Mouse (Mus musculus) heart, adult 2 months (tissue): Measurements from ENCODE around the gene B430306N03Rik. TPM values are rescaled to one million over a fixed set of nuclear protein-coding genes. Genes with fewer than 3 reads are reported as not detected.
"Not testable (repeated sequence)": the region's sequence is repeated elsewhere in the genome, so short reads cannot be mapped to it uniquely, and the experiment has no call there.

Experiments
- DNase-seq, 2 experiments: peaks; one replicate each; pipeline ENCODE4 v3.0.0; 2021
- H3K27ac ChIP-seq: fragments of 200-600 bp; 2 replicates; pipeline ENCODE4 v1.8.1; 2022
- H3K27me3 ChIP-seq: fragments of 200-500 bp; 2 replicates; pipeline ENCODE4 v1.6.1; 2012; ENCODE audit warnings: mild to moderate bottlenecking, low read length, inconsistent platforms, mixed read lengths; ENCODE audit not compliant: control insufficient read depth, insufficient read depth
- H3K36me3 ChIP-seq: fragments of 200-500 bp; 2 replicates; pipeline ENCODE4 v1.6.1; 2012; ENCODE audit warnings: low read length, inconsistent platforms; ENCODE audit not compliant: control insufficient read depth, insufficient read depth
- H3K4me1 ChIP-seq: fragments of 200-500 bp; 2 replicates; pipeline ENCODE4 v1.6.1; 2011; ENCODE audit warnings: low read length; ENCODE audit not compliant: control insufficient read depth, insufficient read depth
- H3K4me3 ChIP-seq: fragments of 200-600 bp; 2 replicates; pipeline ENCODE4 v1.8.1; 2022
- H3K79me2 ChIP-seq: fragments of 200-500 bp; replicated peaks from 2 replicates; pipeline ENCODE4 v1.6.1; 2012; ENCODE audit warnings: mild to moderate bottlenecking, inconsistent platforms, low read length, moderate library complexity, mixed read lengths; ENCODE audit not compliant: control insufficient read depth, insufficient read depth
- H3K9ac ChIP-seq: fragments of 200-500 bp; 2 replicates; pipeline ENCODE4 v1.6.1; 2012; ENCODE audit warnings: low read depth, mild to moderate bottlenecking, control low read depth, inconsistent platforms, low read length, mixed read lengths
- CTCF ChIP-seq: fragments of 200-600 bp; IDR thresholded peaks from 2 replicates; pipeline ENCODE4 v1.8.1; 2022; ENCODE audit warnings: antibody characterized with exemption, mild to moderate bottlenecking, moderate library complexity
- EP300 ChIP-seq: fragments of 200-500 bp; IDR thresholded peaks from 2 replicates; pipeline ENCODE4 v1.6.1; 2011; ENCODE audit warnings: low read depth, low read length, control low read depth; ENCODE audit not compliant: insufficient read depth
- POLR2A ChIP-seq: fragments of 200-500 bp; IDR thresholded peaks from 2 replicates; pipeline ENCODE4 v1.6.1; 2011; ENCODE audit warnings: mild to moderate bottlenecking, low read depth, low read length, control low read depth; ENCODE audit not compliant: insufficient read depth
- WGBS: fragments of 180-500 bp; shearing (Covaris S2); methylation state at CpG from one replicate; pipeline ENCODE4 v1.1.7; 2018; 5-methylcytosine and 5-hydroxymethylcytosine counted together
- intact Hi-C: fragments of 180-260 bp; cut with DNase I; formaldehyde crosslinking; loops from one replicate; pipeline ENCODE4 v1.15.1; 2025
- long read RNA-seq: library from polyadenylated mRNA; stranded (forward); transcript quantifications from one replicate; pipeline ENCODE4 v2.0.0, GENCODE M21; 2021
- polyA plus RNA-seq: library from polyadenylated mRNA; depleted of rRNA; stranded (reverse); fragments of >200 nt; gene quantifications from 2 replicates; pipeline ENCODE4 v1.2.3, GENCODE M21; 2012; rRNA removed
- total RNA-seq, 2 experiments: library from RNA; stranded (reverse); gene quantifications; 2 replicates each; pipeline ENCODE4 v1.2.3; 2021

B430306N03Rik gene
- under 1 TPM; 0.14 to 0.57 TPM for total RNA-seq
- 0.35 and 0.55 TPM in 2 replicates for polyA plus RNA-seq
- long read RNA-seq = 0 reads

GRCm38 (mm10) chr17:48315905-48316579 is at the start of gene B430306N03Rik:
TSS of gene B430306N03Rik (plus strand) at chr17:48316141.
- H3K4me3 ChIP-seq, H3K79me2 ChIP-seq, intact Hi-C loops, DNase-seq, H3K9ac ChIP-seq, H3K4me1 ChIP-seq, H3K27me3 ChIP-seq, H3K36me3 ChIP-seq, H3K27ac ChIP-seq: not testable (repeated sequence)
- WGBS = 84% methylated on average over 3 of the region's 3 CpGs

- Histone ChIP-seq H3K36me3 (no peaks in the 10 kb centered on the region), H3K79me2 (no peaks in the 10 kb centered on the region), H3K27ac (no peak overlapping the region), H3K27me3 (no peaks in the 10 kb centered on the region), H3K4me1 (no peaks in the 10 kb centered on the region), H3K9ac (no peak overlapping the region), H3K4me3 (no peak overlapping the region)
- no peak for DNase-seq
- intact Hi-C loops = no loop called here
- WGBS = 39% methylated on average over 2 of the region's 2 CpGs
- no peak for TF ChIP-seq CTCF
- TF ChIP-seq POLR2A = no peak
- no peak for TF ChIP-seq EP300
Measured at GRCm38 (mm10) chr17:48266610-48267304, 49.2 kb upstream of the B430306N03Rik start.

- intact Hi-C loops = no loop called here
- no peak for DNase-seq
- H3K9ac ChIP-seq = no peak overlapping the region
- H3K4me3 ChIP-seq = no peak overlapping the region
- no peak for TF ChIP-seq CTCF
- TF ChIP-seq EP300 = no peak
- TF ChIP-seq POLR2A = no peak
- no peaks in the 10 kb centered on the region for H3K4me1 ChIP-seq
- H3K79me2 ChIP-seq = no peaks in the 10 kb centered on the region
- no peaks in the 10 kb centered on the region for H3K27me3 ChIP-seq
- no peak overlapping the region for H3K27ac ChIP-seq
- H3K36me3 ChIP-seq = no peaks in the 10 kb centered on the region
- 87% methylated on average over 1 of the region's 1 CpGs for WGBS
Measured at GRCm38 (mm10) chr17:48267591-48267990, 48.4 kb upstream of the B430306N03Rik start.

GRCm38 (mm10) chr17:48268276-48268675 is 47.7 kb upstream of the B430306N03Rik start:
- Histone ChIP-seq H3K27ac (no peak overlapping the region), H3K79me2 (no peaks in the 10 kb centered on the region), H3K9ac (no peak overlapping the region), H3K4me3 (no peak overlapping the region), H3K4me1 (no peaks in the 10 kb centered on the region), H3K36me3 (no peaks in the 10 kb centered on the region), H3K27me3 (no peaks in the 10 kb centered on the region)
- TF ChIP-seq EP300 (no peak), POLR2A (no peak), CTCF (no peak)
- intact Hi-C loops = no loop called here
- DNase-seq = no peak

GRCm38 (mm10) chr17:48269833-48270232 is 46.1 kb upstream of the B430306N03Rik start:
- Histone ChIP-seq H3K27ac (no peak overlapping the region), H3K79me2 (no peaks in the 10 kb centered on the region), H3K4me3 (no peak overlapping the region), H3K4me1 (no peaks in the 10 kb centered on the region), H3K27me3 (no peaks in the 10 kb centered on the region), H3K36me3 (no peaks in the 10 kb centered on the region), H3K9ac (no peak overlapping the region)
- intact Hi-C loops = no loop called here
- no peak for DNase-seq
- WGBS = 46% methylated on average over 4 of the region's 4 CpGs
- TF ChIP-seq EP300 (no peak), CTCF (no peak), POLR2A (no peak)

- intact Hi-C loops = no loop called here
- WGBS = 49% methylated on average over 5 of the region's 5 CpGs
- H3K4me3 ChIP-seq = no peak overlapping the region
Measured at GRCm38 (mm10) chr17:48272158-48272557, 43.8 kb upstream of the B430306N03Rik start.

More at GRCm38 (mm10) chr17:48272158-48272557, 43.8 kb upstream of the B430306N03Rik start:
- H3K9ac ChIP-seq = no peak overlapping the region
- H3K27ac ChIP-seq = no peak overlapping the region
- no peaks in the 10 kb centered on the region for H3K27me3 ChIP-seq
- no peaks in the 10 kb centered on the region for H3K79me2 ChIP-seq
- H3K4me1 ChIP-seq = no peaks in the 10 kb centered on the region
- TF ChIP-seq POLR2A (no peak), EP300 (no peak), CTCF (no peak)
- no peak for DNase-seq
- no peaks in the 10 kb centered on the region for H3K36me3 ChIP-seq
